Mouse (Mus musculus): ENCODE data around the gene Micall2.

- TF ChIP-seq CTCF (IDR thresholded peaks at IDR 0.05; ENCODE audit: low read depth, low read length) (no peak), POLR2A (IDR thresholded peaks at IDR 0.05; ENCODE audit: borderline replicate concordance, low read depth, low read length) (no peak)
Observed at GRCm38 (mm10) chr5:139665375-139665774, 70.8 kb downstream of the Micall2 start.
